Mouse (Mus musculus) brain, embryonic 14.5 days (tissue): ENCODE measurements around the gene Plxna2.

Experiments used
- CTCF ChIP-seq: fragments of 200-500 bp; IDR thresholded peaks from 2 replicates; pipeline ENCODE4 v1.5.1; 2012; ENCODE audit warnings: inconsistent platforms, mild to moderate bottlenecking, moderate library complexity, borderline replicate concordance; ENCODE audit not compliant: insufficient read depth, insufficient read length; ENCODE audit errors: extremely low read depth
- POLR2A ChIP-seq: fragments of 200-500 bp; IDR thresholded peaks from 2 replicates; pipeline ENCODE4 v1.6.1; 2012; ENCODE audit warnings: mild to moderate bottlenecking, inconsistent platforms, borderline replicate concordance; ENCODE audit not compliant: poor library complexity, insufficient read depth, insufficient read length, severe bottlenecking; ENCODE audit errors: extremely low read depth

GRCm38 (mm10) chr1:194650566-194650965, 32.5 kb downstream of the Plxna2 start:
- TF ChIP-seq CTCF: no peak
- no peak for TF ChIP-seq POLR2A
